Mouse (Mus musculus): Measurements from ENCODE around the gene Mrpl34.
A peak's percentile ranks its signal among the peaks of the same experiment; 100 is the strongest.

Gene Mrpl34

DNA sequence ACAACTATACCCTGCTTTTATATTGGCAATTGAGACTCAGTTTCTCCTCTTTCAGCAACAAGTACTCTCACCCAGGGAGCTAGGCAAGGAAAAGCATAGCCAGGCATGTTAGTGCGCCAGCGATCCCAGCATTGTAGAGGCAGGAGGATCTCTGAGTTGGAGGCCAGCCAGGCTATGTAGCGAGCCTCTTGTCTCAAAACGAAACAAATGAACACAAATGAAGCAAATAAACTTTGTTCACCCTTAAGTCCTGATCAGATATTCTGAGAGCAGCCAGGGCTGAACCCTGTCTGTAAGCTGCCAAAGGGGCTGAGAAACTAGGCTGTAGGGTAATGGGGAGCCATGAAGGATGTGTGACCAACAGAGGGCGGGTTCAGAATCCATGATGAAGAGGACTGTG lies 31.1 kb downstream of the Mrpl34 start:
- DNase-seq (ENCODE audit: low read depth, low spot score) = no peak

DNA sequence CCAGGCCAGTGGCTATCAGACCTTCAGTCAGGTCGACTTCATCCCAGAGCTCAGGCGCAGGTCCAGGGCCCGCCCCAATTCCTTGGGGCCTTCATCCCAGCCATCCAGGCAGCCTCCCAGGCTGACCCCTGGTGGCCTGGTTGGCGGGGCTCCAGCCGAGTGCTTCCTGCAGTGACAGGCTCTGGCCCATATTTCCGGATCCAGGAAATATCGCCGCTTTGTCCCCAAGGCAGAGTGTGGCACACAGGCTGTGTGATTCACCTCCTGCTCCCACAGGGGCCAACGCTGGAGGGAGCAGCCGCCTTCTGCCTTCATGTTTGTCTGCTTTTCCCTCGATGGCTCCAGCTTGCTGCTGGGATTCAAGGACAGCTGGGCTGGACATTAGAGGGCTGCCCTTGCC lies 31.7 kb downstream of the Mrpl34 start:
- DNase-seq (ENCODE audit: low read depth, low spot score) = peak; percentile 47

DNA sequence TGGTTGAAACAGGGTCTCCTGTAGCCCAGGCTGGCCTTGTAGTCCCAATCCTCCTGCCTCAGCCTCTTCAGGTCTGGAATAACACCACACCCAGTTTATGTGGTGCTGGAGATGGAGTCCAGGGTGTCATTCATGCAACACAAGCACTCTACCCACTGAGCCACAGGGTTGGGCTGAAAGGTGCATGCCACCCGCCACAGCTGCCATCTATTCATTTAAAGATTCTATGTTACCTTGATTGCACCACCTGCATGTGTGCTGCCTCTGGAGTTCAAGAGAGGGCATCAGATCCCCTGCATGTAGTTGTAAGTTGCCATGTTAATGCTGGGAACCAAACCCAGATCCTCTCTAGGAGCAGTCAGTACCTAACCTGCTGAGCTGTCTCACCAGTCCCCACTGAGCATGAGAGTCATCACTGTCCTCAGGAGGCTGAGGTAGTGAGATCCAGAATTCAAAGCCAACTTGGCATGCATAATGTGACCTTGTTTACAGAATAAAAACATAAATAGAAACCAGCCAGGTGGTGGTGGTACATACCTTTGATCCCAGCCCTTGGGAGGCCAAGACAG lies 32.4 kb downstream of the Mrpl34 start:
- no peak for DNase-seq (ENCODE audit: low read depth, low spot score)

DNA sequence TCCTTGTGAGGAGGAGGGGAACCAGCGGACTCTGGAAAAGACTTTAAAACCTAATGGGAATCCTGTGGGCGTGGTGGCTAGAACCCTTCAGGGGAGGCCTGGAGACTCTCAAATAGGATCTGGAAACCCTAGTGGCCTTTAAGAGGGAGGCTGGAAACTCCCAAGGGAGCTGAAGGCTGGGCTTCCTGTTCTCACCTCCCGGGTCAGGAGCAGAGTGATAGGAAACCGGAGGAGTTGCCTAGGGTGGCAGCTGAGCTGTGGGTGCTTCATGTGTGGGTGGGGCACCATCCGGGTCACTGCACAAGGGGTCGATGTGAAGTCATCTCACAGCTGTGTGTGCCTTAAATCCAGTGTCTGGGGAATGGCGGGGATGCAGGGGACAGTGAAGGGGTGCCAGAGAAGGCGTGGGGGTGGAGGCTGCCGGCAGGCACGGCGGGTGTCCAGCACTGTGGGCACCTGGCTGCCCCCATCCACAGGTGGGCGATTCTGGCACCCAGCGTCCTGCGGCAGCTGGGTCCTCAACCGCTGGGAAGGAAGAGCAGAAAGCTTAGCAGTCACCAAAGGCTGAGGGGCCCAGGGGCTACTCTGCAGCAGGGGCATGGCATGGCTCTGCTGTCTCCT lies 33.2 kb downstream of the Mrpl34 start:
- no peak for DNase-seq (ENCODE audit: low read depth, low spot score)

DNA sequence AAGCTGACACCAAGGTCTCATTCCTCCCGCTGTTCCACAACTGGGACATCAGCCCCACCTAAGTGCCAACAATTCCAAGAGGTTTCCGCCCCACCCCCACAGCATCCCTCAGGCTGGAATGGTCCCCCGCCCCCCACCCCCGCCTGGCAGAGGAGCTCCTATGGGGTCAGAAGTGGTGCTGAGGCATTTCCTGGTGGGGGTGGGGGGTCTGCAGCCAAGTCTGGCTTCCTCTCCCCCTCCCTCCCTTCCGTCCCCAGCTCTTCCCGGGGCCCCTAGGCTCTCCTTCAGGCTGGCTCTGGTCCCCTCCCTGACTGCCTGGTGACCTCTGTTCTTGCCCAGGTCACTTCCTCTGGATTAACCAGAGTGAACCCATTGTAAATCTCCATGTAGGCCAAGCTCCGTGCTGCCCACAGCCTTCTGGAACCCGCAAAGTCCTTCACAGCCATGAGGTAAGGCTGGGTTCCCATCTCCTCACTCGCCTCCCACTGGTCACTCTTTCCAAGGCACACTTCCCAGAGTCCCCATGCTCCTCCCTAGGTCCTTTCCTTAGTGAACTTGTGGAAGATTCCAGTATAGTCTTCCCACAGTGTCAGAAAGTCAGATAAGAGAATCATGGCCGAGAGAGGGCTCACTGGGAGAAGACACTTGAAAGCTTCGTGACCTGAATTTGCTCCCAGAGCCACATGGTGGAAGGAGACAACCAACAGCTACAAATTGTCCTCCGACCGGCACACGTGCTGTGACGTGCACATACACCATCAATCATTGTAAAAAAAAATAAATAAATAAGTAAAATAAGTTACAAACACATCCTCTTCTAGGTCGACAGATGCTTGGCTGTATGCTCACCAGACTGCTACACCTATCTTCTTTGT lies 34.3 kb downstream of the Mrpl34 start:
- peak; percentile 39 for DNase-seq (ENCODE audit: low read depth, low spot score)

DNA sequence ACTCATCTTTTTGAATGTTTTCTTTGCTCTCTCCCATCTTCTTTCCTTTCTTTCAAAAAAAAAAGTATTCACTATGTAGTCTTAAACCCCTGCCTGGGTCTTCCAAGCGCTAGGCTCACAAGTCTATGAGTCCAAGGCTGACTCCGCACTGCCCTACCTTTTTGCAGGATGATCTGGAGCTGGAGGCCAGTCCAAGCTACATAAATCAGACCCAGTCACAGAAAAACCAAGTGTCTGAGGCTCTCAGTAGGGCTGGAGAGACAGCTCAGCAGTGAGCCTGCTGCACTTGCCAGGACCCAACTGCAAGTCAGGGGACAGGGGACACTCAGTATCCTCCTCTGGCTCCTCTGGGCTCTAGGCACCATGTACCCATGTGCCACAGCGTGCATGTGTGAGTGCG lies 39.6 kb downstream of the Mrpl34 start:
- no peak for DNase-seq (ENCODE audit: low read depth, low spot score)

DNA sequence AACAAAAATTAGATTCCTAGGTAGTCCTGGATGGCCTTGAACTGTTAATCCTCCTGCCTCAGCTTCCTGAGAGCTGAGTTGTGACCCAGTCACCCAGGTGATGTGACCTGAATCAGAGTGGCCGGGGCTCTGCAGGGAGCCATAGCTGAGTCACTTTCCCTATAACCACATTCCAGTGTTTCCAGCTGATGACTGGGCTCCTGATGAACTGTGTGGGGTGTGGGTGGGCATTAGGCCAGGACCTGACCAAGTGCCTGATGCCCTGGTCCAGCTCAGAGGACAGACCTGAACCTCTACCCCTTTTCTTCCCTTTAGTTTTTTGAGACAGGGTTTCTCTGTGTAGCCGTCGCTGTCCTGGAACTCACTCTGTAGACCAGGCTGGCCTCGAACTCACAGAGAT lies 40.6 kb downstream of the Mrpl34 start:
- no peak for DNase-seq (ENCODE audit: low read depth, low spot score)

DNA sequence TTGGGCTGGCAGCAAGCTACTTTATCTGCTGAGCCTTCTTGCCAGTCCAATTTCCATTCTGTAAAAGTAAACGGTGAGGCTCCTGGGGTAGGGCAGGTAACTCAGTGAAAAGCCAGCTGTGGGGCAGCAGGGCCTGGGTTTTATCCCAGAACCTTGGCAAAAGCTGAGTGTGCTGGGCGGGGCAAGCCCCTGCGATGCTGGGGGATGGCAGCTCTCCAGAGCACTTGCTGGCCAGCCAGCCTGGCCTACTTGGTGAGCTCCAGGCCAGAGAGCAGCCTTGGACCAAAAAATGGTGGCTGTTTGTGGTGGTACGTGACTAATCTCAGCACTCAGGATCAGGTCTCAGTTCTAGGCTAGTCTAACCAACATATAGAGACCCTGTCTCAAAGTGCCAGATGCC lies 41.2 kb downstream of the Mrpl34 start:
- DNase-seq (ENCODE audit: low read depth, low spot score) = no peak

DNA sequence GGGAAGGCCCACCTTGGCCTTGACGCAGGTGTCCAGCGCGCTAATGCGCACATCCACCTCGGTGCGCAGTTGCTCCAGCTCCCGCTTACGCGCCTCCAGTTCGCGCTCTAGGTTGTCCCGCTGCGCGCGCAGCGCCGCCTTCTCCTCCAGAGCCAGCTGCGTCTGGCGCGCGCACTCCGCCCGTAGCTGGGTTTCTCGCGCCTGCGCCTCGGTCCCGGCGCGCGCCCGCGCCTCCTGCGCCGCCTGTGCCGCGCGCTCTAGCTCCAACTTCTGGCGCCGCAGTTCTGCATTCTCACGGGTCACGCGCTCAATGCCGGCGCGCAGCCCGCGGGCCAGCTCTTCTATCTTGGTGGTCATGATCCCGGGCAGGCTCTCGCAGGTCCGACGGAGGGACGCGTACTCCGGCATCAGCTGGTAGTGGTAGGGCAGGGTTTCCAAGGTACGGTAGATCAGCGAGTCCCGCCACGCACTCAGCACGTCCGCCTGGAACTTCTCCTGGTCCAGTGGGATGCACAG lies 42.9 kb downstream of the Mrpl34 start:
- DNase-seq (ENCODE audit: low read depth, low spot score) = peak; percentile 93

DNA sequence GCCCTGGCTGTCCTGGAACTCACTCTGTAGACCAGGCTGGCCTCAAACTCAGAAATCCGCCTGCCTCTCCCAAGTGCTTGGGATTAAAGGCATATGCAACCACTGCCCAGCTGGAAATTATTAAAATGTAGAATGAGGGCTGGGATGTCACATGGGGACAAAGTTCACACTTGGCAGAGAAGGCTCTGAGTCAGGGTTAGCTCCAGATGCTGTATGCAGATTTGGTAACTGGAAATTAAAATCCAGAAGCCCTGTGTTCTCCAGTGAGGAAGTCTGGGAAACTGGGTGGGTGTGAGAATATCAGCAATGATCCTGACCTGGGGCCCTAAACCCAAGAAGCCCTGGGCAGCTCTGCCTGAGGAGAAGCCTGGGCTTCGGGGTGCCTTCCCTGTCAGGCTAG lies 44.6 kb downstream of the Mrpl34 start:
- DNase-seq (ENCODE audit: low read depth, low spot score) = no peak

DNA sequence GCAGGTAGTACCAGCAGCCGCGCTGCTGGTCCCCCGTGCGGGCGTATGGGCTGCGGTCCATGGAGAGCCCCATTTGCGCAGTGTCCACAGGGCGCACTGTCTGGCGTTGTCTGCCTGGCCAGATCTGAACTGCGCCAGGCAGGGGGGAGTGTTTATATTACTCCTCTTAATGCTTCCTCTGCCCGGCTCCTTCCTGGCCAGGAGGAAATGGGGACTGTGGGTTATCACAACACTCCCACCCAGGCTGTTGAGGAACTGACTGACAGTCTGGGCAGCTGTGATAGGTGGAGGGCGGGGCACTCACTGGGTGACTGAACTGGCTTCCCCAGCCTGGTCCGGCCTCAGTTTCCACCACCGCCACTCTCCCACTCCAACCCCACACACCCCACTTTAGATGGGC lies 46.9 kb downstream of the Mrpl34 start, which contains the start of gene Plvap:
Gene Plvap, minus strand, starts transcription at position 109 of the 400 bp plus-strand sequence.
- no peak for DNase-seq (ENCODE audit: low read depth, low spot score)

DNA sequence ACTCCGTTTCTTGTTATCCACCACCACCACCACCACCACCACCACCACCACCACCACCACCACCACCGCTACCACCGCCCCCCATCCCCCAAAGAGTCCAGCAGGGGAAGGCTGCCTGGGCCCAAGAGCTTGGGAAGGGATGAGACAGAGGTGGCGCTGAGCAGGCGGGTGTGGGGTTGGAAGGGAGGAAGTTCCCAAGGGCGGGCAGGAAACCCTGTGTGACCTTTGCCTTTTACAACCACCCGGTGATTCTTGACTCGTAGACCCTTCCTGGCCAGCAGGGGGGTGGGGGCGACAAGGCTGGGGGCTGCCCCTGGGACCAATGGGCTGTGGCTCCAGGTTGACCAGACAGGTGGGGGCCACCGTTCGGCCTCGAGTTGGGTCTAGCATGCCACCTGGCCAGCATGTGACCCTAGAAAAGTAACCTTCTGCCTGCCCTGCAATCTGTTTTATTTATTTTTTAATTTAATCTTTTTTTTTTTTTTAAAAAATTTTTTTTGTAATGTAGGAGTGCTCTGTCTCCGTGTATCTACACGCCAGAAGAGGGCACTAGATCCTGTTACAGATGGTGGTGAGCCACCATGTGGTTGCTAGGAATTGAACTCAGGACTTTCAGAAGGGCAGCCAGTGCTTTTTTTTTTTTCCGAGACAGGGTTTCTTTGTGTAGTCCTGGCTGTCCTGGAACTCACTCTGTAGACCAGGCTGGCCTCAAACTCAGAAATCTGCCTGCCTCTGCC lies 48.4 kb downstream of the Mrpl34 start:
- DNase-seq (ENCODE audit: low read depth, low spot score) = no peak

DNA sequence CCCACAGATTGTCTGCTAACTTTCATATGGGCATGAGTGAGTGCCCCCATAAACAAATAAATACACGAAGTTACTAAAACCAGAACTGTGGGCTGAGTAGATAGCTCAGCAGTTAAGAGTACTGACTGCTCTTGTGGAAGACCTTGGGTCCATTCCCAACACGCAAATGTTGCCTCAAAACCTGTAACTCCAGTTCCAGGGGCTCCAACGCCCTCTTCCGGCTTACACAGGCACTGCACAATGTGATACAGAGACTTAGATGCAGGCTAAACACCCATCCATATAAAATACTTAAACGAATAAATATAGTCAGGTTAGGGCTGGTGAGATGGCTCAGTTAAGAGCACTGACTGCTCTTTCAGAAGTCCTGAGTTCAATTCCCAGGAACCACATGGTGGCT lies 50.3 kb downstream of the Mrpl34 start:
- DNase-seq (ENCODE audit: low read depth, low spot score) = no peak

All from mesoderm, embryonic 11.5 days (tissue).